Mouse (Mus musculus) Patski (cell line): ENCODE data around the gene Utrn. TPM values are rescaled to one million over a fixed set of nuclear protein-coding genes. Genes with fewer than 3 reads are reported as not detected.

Source experiments
- ATAC-seq: fragments of 100-300 bp; one replicate; pipeline ENCODE4 v1.8.0; 2021
- CTCF ChIA-PET: fragments of 350-600 bp; sonication (Branson Sonifier 250); formaldehyde crosslinking; loops from one replicate; lab custom pipeline; 2022; ENCODE audit warnings: inconsistent platforms; lab: Charles Lee
- POLR2A ChIA-PET: fragments of 350-600 bp; sonication (Branson Sonifier 250); formaldehyde crosslinking; loops from one replicate; lab custom pipeline; 2022; ENCODE audit warnings: antibody characterized with exemption, inconsistent platforms; lab: Charles Lee
- DNase-seq: peaks from one replicate; pipeline ENCODE4 v3.0.0-alpha.2; 2011; ENCODE audit warnings: low read depth, low spot score
- H3K27me3 ChIP-seq: fragments of 371-371 bp; one replicate; pipeline ENCODE4 v1.5.1; 2021
- CTCF ChIP-seq: fragments of 100-300 bp; IDR thresholded peaks from one replicate; pipeline ENCODE4 v1.5.1; 2021
- in situ Hi-C: fragments of 300-500 bp; cut with MboI; formaldehyde crosslinking; loops from 3 replicates; pipeline ENCODE4 v1.11.1; 2018; ENCODE audit warnings: low pct_unique_long_range_greater_than_20kb, mixed read lengths
- polyA plus RNA-seq: library from polyadenylated mRNA; unstranded; gene quantifications from one replicate; pipeline ENCODE4 v1.2.3, GENCODE M21; 2021

The Utrn gene
- polyA plus RNA-seq, 1 experiment from 2014 or later, result 40.9 TPM

- CTCF ChIA-PET, result interaction anchor here (0.9 kb wide), 1 partner anchor 163 kb away, joined by 3 read pairs; no protein-coding TSS in a partner anchor
- DNase-seq, result no peak
- ATAC-seq, result no peak
- no peak for TF ChIP-seq CTCF
- POLR2A ChIA-PET, result no interaction called here
- H3K27me3 ChIP-seq, result no peaks in the 10 kb centered on the region
- in situ Hi-C loops, result no loop called here
Observed at GRCm38 (mm10) chr10:12704290-12704689, 164.9 kb downstream of the Utrn start.

- no peaks in the 10 kb centered on the region for H3K27me3 ChIP-seq
- DNase-seq (no peak), ATAC-seq (no peak)
- no peak for TF ChIP-seq CTCF
- CTCF ChIA-PET, result interaction anchor here (0.9 to 2.1 kb wide), 2 partner anchors 12 to 19 kb away, joined by 4 to 7 read pairs; no protein-coding TSS in a partner anchor
- in situ Hi-C loops, result no loop called here
- POLR2A ChIA-PET, result no interaction called here
Observed at GRCm38 (mm10) chr10:12703526-12703925, 165.6 kb downstream of the Utrn start.

GRCm38 (mm10) chr10:12702140-12702539 is 167.0 kb downstream of the Utrn start:
- ATAC-seq (no peak), DNase-seq (no peak)
- CTCF ChIA-PET, result interaction anchor here (1.0 to 2.1 kb wide), 2 partner anchors 18 to 36 kb away, joined by 3 to 7 read pairs; no protein-coding TSS in a partner anchor
- in situ Hi-C loops, result no loop called here
- POLR2A ChIA-PET, result interaction anchor here (0.6 kb wide), 1 partner anchor 171 kb away, joined by 4 read pairs; no protein-coding TSS in a partner anchor
- no peaks in the 10 kb centered on the region for H3K27me3 ChIP-seq
- no peak for TF ChIP-seq CTCF

- in situ Hi-C loops, result no loop called here
- TF ChIP-seq CTCF, result no peak
- CTCF ChIA-PET, result interaction anchor here (1.0 kb wide), 1 partner anchor 36 kb away, joined by 3 read pairs; no protein-coding TSS in a partner anchor
- POLR2A ChIA-PET, result no interaction called here
- ATAC-seq (no peak), DNase-seq (no peak)
- no peaks in the 10 kb centered on the region for H3K27me3 ChIP-seq
Observed at GRCm38 (mm10) chr10:12701694-12702093, 167.5 kb downstream of the Utrn start.

- no peak for DNase-seq
Observed at GRCm38 (mm10) chr10:12700576-12700975, 168.6 kb downstream of the Utrn start.

GRCm38 (mm10) chr10:12697902-12698301 is 171.3 kb downstream of the Utrn start:
- TF ChIP-seq CTCF, result no peak
- in situ Hi-C loops, result no loop called here
- H3K27me3 ChIP-seq, result no peaks in the 10 kb centered on the region
- POLR2A ChIA-PET, result interaction anchor here (0.6 kb wide), 1 partner anchor 157 kb away, joined by 3 read pairs; no protein-coding TSS in a partner anchor
- no peak for ATAC-seq
- CTCF ChIA-PET, result no interaction called here
- no peak for DNase-seq

More at GRCm38 (mm10) chr10:12700576-12700975, 168.6 kb downstream of the Utrn start:
- H3K27me3 ChIP-seq, result no peaks in the 10 kb centered on the region
- ChIA-PET POLR2A (no interaction called here), CTCF (interaction anchor here (0.9 to 1.0 kb wide), 2 partner anchors 9 to 11 kb away, joined by 3 read pairs; no protein-coding TSS in a partner anchor)
- peak; percentile 64 for TF ChIP-seq CTCF
- in situ Hi-C loops, result no loop called here
- no peak for ATAC-seq

- no peak for ATAC-seq
- in situ Hi-C loops, result no loop called here
- no peak for DNase-seq
- ChIA-PET POLR2A (no interaction called here), CTCF (interaction anchor here (0.6 to 1.9 kb wide), 3 partner anchors 13 to 301 kb away, joined by 4 to 5 read pairs (median 4); no protein-coding TSS in a partner anchor)
- no peak for TF ChIP-seq CTCF
- H3K27me3 ChIP-seq, result no peaks in the 10 kb centered on the region
Observed at GRCm38 (mm10) chr10:12696704-12697103, 172.5 kb downstream of the Utrn start.

- no peak for TF ChIP-seq CTCF
- ChIA-PET POLR2A (interaction anchor here (1.4 kb wide), 1 partner anchor 237 kb away, joined by 3 read pairs; no protein-coding TSS in a partner anchor), CTCF (interaction anchor here (0.9 to 1.4 kb wide), 2 partner anchors 23 to 226 kb away, joined by 3 to 4 read pairs; no protein-coding TSS in a partner anchor)
- no peaks in the 10 kb centered on the region for H3K27me3 ChIP-seq
- ATAC-seq (peak; percentile 98), DNase-seq (peak; percentile 85)
- in situ Hi-C loops, result loop anchor here (5.0 kb wide), 3 partner anchors 173 to 313 kb away; partner anchors contain the start of genes Sf3b5 and Utrn
Observed at GRCm38 (mm10) chr10:12694774-12695173, 174.4 kb downstream of the Utrn start.

GRCm38 (mm10) chr10:12690601-12691000 is 178.6 kb downstream of the Utrn start:
- ATAC-seq (no peak), DNase-seq (peak; percentile 34)
- in situ Hi-C loops, result loop anchor here (5.0 kb wide), 3 partner anchors 177 to 317 kb away; partner anchors contain the start of genes Sf3b5 and Utrn
- peak; percentile 85 for TF ChIP-seq CTCF
- POLR2A ChIA-PET, result interaction anchor here (1.7 kb wide), 1 partner anchor 177 kb away, joined by 5 read pairs; no protein-coding TSS in a partner anchor
- H3K27me3 ChIP-seq, result no peaks in the 10 kb centered on the region
- CTCF ChIA-PET, result interaction anchor here (0.7 to 2.5 kb wide), 8 partner anchors 9 to 241 kb away, joined by 3 to 7 read pairs (median 5); no protein-coding TSS in a partner anchor

- ATAC-seq, result no peak
- no peak for TF ChIP-seq CTCF
- in situ Hi-C loops, result no loop called here
- POLR2A ChIA-PET, result no interaction called here
- CTCF ChIA-PET, result interaction anchor here (0.8 to 3.4 kb wide), 2 partner anchors 17 to 53 kb away, joined by 3 to 7 read pairs; no protein-coding TSS in a partner anchor
- no peaks in the 10 kb centered on the region for H3K27me3 ChIP-seq
- no peak for DNase-seq
Observed at GRCm38 (mm10) chr10:12685683-12686082, 183.5 kb downstream of the Utrn start.

GRCm38 (mm10) chr10:12684018-12684417 is 185.1 kb downstream of the Utrn start:
- in situ Hi-C loops, result no loop called here
- ChIA-PET POLR2A (no interaction called here), CTCF (interaction anchor here (0.6 to 3.4 kb wide), 4 partner anchors 11 to 71 kb away, joined by 3 to 7 read pairs (median 4); no protein-coding TSS in a partner anchor)
- no peak for TF ChIP-seq CTCF
- no peak for DNase-seq
- H3K27me3 ChIP-seq, result no peaks in the 10 kb centered on the region
- ATAC-seq, result no peak
